Mouse (Mus musculus) stomach, postnatal 0 days (tissue): Measurements from ENCODE around the gene Lzic.

ENCODE experiments used
- CTCF ChIP-seq: IDR thresholded peaks from 2 replicates; pipeline ENCODE4 v1.5.1; 2016; ENCODE audit warnings: antibody characterized with exemption, low read depth, mild to moderate bottlenecking, moderate library complexity
- EP300 ChIP-seq: optimal IDR thresholded peaks from 2 replicates; pipeline ENCODE3; 2016; ENCODE audit warnings: antibody characterized with exemption

DNA sequence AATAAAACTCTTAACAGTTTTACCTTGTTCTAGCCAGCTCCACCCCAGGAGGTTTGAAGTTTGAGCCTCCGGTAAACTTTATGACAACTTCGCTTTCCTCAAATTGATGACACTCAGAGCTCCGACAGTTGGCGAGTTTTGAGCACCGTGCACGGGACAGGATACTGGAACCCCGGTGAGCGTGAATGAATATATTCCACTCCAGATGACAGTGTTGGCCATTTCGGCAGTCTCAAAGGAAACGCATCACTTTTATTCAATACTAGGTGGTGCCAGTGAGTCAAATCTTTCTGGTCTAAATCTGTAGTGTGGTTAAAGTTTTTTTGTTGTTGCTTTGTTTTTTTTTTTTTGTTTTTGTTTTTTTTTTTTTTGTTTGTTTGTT, 787 bp downstream of the Lzic start:
- TF ChIP-seq CTCF (peak; percentile 66), EP300 (no peak)
